Mouse (Mus musculus) cerebellum, adult 9-11 months (tissue): ENCODE data around the gene Cstf2t.

Experiments
- DNase-seq: peaks from one replicate; pipeline ENCODE4 v3.0.0; 2022

Cstf2t gene

GRCm38 (mm10) chr19:31082662-31083429 lies at the start of gene Cstf2t:
Cstf2t (plus strand) TSS chr19:31082837.
- DNase-seq: peak; percentile 99

DNA sequence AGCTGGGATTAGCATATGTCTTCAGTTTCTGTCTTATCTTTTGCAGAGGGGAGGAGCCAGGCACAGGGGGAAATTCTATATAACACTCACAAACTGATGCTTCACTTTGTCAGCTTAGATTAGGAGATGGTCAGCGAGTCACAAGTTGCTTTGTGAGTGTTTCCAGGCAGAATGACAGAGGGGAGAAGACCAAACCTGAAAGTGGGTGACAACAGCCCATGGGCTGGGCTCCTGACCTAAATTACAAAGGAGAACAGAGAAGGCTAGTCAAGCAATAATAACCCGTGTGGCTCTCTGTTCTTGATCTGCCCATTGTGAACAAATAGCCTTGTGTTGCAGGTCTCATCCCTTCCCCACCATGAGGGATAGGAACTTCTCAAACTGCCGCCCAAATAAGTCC lies 43.7 kb upstream of the Cstf2t start:
- DNase-seq: no peak

- no peak for DNase-seq
Measured at GRCm38 (mm10) chr19:31040948-31041847, 41.4 kb upstream of the Cstf2t start.

GRCm38 (mm10) chr19:31046601-31047000 lies 36.0 kb upstream of the Cstf2t start:
- no peak for DNase-seq

DNA sequence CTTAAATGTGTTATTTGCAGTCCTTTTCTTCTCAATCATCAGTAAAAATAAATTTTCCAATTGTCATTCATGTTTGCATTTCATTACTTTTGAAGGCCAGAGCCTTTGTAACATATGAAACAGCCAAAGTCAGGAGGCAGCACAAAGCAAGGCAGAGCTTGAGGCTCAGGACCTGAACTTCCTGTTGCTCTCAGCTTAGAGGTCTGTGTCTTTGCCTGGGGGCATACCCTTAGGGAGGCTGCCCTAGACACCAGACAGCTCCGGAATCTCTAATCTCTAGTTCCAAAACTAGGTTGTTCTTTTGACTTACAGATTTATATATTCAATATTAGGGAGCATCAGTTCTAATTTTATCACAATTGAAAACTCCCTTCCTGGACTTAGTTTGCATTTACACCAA lies 17.9 kb upstream of the Cstf2t start:
- DNase-seq: no peak

- no peak for DNase-seq
Measured at GRCm38 (mm10) chr19:31065206-31065781, 17.3 kb upstream of the Cstf2t start.

GRCm38 (mm10) chr19:31073959-31074716 lies 8.5 kb upstream of the Cstf2t start:
- DNase-seq: no peak

GRCm38 (mm10) chr19:31074717-31075063 lies 7.9 kb upstream of the Cstf2t start:
- DNase-seq: no peak

DNA sequence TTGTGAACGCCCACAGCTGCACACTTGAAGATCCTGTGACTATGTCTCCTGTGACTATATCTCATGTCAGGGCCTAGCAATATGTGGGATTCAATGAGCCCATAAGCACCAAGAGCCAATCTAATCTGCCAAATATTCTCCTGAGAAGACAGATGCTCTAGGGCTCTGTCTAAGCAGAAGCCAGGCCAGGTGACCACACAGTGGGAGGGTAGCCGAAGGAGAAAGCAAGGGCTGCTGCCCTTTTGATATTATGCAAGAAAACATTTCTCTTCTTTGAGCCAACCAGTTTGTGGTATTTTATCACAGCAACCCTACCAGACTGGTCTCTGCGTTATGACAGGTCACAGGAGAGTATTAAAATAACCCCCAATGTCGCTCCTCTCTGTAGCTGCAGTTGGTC lies 6.5 kb upstream of the Cstf2t start:
- DNase-seq: no peak

GRCm38 (mm10) chr19:31078241-31078640 lies 4.4 kb upstream of the Cstf2t start:
- no peak for DNase-seq

- no peak for DNase-seq
Measured at GRCm38 (mm10) chr19:31082226-31082625, 411 bp upstream of the Cstf2t start.

GRCm38 (mm10) chr19:31083761-31084160 lies 1.1 kb downstream of the Cstf2t start:
- DNase-seq: peak; percentile 64

DNA sequence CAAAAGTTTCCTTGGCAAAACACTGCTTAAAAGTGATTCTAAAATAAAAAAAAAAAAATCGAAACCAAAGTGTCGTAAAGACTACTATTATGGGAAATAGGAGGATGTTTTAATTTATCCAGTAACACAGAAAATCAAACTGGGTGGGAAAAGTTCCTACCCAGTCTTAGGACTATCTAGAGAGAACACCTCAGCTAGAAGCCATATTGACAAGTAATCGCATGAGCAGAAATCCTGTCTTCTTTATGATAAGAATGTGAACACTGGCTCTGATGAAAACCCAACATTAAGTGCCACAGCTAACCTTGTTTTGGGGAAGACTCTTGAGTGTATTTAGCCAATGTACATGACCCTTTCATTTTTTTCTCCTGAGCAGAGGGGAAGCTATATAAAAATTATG lies 15.2 kb downstream of the Cstf2t start:
- no peak for DNase-seq

DNA sequence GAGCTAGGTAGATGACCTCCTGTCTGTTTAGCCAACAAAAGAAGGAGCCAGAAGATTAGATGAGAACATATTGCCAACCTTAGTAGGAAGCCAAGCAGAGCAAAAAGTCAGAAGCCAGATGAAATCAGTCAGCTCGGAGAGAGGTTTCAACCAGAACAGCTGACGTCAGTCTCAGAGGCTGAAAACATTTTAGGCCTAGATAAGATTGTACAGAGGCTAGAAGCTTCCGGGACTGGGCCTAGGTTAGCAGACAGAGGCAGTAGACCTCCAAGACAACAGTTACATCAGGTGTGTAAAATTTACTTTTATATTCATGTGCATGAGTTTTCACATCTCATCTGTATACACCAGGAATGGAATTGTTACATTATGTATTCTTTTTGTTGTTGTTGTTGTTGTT lies 16.7 kb downstream of the Cstf2t start:
- DNase-seq: no peak

- DNase-seq: no peak
Measured at GRCm38 (mm10) chr19:31104764-31105163, 22.1 kb downstream of the Cstf2t start.

DNA sequence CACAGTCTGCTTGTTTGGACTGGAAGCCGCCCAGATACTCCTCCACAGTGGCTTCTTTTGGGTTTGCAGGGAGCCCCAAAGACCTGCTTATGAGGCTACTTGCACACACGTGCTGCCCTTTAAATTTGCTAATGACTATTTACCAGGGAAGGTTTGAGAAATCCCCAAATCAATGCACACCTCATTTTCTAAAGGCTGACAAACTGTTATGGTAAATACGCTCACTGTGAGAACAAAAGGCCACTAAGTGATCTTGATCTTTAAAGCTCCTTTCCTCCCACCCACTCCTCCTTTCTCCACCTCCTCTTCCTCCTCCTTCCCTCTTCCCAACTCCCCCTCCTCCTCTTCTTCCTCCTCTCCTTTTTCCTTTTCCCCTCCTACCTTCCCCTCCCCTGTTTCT lies 23.4 kb downstream of the Cstf2t start:
- DNase-seq: no peak

DNA sequence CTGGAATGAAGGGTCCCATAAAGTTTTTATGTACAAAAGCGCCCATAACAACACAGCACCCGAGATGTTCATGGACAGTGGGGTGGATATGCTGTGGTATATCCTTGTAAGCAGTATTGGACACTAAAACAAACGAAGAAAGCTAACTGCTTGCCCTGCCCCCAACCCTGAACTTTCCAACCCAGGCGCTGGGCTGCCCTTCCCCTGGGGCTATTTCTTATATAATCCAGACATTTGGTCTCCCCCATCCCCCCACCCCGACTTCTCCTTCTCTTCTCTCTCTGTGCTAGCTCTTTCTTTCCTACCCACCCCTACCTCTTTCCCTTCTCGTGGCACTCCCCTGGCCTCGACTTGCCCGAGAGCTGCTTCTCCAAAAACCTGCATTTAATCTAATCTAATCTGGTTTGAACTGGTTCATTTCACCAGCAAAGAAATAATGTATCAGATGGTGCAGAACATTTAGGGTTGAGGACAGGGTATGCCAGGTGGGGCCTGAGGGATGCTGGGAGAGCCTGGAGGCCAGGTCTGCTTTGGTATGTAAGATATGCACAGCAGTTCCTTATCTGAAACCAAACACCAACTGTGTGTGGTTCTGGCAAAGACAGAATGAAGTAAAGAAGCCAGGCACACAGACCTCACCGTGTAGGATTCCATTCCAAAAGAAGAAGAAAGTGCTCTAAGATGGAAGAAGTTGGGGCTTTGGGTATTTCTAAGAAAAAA lies 24.4 kb downstream of the Cstf2t start:
- DNase-seq: no peak

GRCm38 (mm10) chr19:31114690-31115089 lies 32.1 kb downstream of the Cstf2t start:
- no peak for DNase-seq

- no peak for DNase-seq
Measured at GRCm38 (mm10) chr19:31124628-31125027, 42.0 kb downstream of the Cstf2t start.

DNA sequence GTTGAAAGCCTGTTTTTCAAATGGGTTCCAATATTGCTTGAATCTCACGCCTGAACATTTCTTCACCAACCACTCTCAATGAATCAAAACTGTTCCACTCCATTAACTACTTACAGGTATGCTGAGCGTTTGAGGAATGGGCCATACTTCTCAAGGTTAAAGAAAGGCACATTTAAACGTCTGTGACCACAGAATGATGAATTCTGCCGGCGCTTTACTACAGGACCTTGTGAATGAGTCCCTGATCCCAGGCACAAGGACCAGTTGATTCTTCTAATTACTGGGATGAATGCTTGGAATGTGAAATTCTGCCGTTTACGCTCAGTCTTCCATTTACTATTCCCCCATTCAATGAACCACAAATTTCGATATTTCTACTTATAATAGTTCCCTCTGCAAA lies 50.0 kb downstream of the Cstf2t start:
- DNase-seq: no peak

DNA sequence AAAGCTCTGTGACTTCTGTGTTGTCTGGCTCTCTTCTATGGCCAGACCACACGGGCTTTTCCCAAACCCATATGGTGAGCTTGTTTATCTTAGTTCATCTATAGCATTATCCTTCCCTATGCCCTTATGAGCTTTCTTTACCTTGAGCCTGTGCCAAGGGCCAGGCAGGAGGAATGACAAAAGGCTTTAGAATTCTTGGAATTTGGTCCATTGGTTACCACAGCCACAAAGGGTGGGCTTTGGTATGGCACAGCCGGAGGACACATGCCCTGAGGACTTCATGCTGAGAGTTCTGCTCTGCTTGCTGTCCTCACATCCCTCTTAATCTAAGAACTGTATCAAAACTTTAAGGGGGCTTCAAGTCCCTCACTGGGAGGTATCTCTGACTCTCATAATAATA lies 53.7 kb downstream of the Cstf2t start:
- DNase-seq: no peak
